Mouse (Mus musculus): ENCODE results near the gene Cenpm. TPM values are rescaled to one million over a fixed set of nuclear protein-coding genes. Genes with fewer than 3 reads are reported as not detected.

Cenpm gene
- polyA plus RNA-seq (2014; fragmentation: Illumina TruSeq; extraction: RNeasy Lipid Tissue Mini Kit (QIAGEN cat#74804)), result 2.6 TPM

GRCm38 (mm10) chr15:82244115-82244804 is at the start of gene Cenpm:
Gene Cenpm, minus strand, starts transcription at chr15:82244748.

GRCm38 (mm10) chr15:82274593-82274926 is 30.0 kb upstream of the Cenpm start, which contains the start of gene Sept3:
Gene Sept3, plus strand, starts transcription at chr15:82274893.

GRCm38 (mm10) chr15:82252097-82252496 is 7.5 kb upstream of the Cenpm start, which contains the start of gene 1500009C09Rik:
Gene 1500009C09Rik, plus strand, starts transcription at chr15:82252397.

GRCm38 (mm10) chr15:82223657-82224601 is 20.6 kb downstream of the Cenpm start, which contains the start of gene Tnfrsf13c:
Gene Tnfrsf13c, minus strand, starts transcription at chr15:82224369.

GRCm38 (mm10) chr15:82212752-82213063 is 31.8 kb downstream of the Cenpm start, which contains the start of gene Shisa8:
Gene Shisa8, minus strand, starts transcription at chr15:82212815.

Other genes starting within 250 kb of the Cenpm start
- gene Desi1, start 210.9 kb downstream of the Cenpm start, polyA plus RNA-seq (2014; fragmentation: Illumina TruSeq; extraction: RNeasy Lipid Tissue Mini Kit (QIAGEN cat#74804)), result 10.5 TPM
- gene Snu13, start 197.2 kb downstream of the Cenpm start, polyA plus RNA-seq (2014; fragmentation: Illumina TruSeq; extraction: RNeasy Lipid Tissue Mini Kit (QIAGEN cat#74804)), result 600 TPM
- gene 4930407I10Rik, start 185.6 kb downstream of the Cenpm start, polyA plus RNA-seq (2014; fragmentation: Illumina TruSeq; extraction: RNeasy Lipid Tissue Mini Kit (QIAGEN cat#74804)), result not detected
- not detected for gene Mei1, start 174.8 kb downstream of the Cenpm start, polyA plus RNA-seq (2014; fragmentation: Illumina TruSeq; extraction: RNeasy Lipid Tissue Mini Kit (QIAGEN cat#74804))
- 1.4 TPM for gene Ccdc134, start 116.8 kb downstream of the Cenpm start, polyA plus RNA-seq (2014; fragmentation: Illumina TruSeq; extraction: RNeasy Lipid Tissue Mini Kit (QIAGEN cat#74804))
- 9.6 TPM for gene Srebf2, start 97.6 kb downstream of the Cenpm start, polyA plus RNA-seq (2014; fragmentation: Illumina TruSeq; extraction: RNeasy Lipid Tissue Mini Kit (QIAGEN cat#74804))
- not detected for gene Shisa8, start 31.9 kb downstream of the Cenpm start, polyA plus RNA-seq (2014; fragmentation: Illumina TruSeq; extraction: RNeasy Lipid Tissue Mini Kit (QIAGEN cat#74804))
- gene Tnfrsf13c, start 20.4 kb downstream of the Cenpm start, polyA plus RNA-seq (2014; fragmentation: Illumina TruSeq; extraction: RNeasy Lipid Tissue Mini Kit (QIAGEN cat#74804)), result not detected
- gene 1500009C09Rik, start 7.6 kb upstream of the Cenpm start, polyA plus RNA-seq (2014; fragmentation: Illumina TruSeq; extraction: RNeasy Lipid Tissue Mini Kit (QIAGEN cat#74804)), result not detected
- 0.63 TPM for gene Sept3, start 30.1 kb upstream of the Cenpm start, polyA plus RNA-seq (2014; fragmentation: Illumina TruSeq; extraction: RNeasy Lipid Tissue Mini Kit (QIAGEN cat#74804))
- not detected for gene Wbp2nl, start 54.2 kb upstream of the Cenpm start, polyA plus RNA-seq (2014; fragmentation: Illumina TruSeq; extraction: RNeasy Lipid Tissue Mini Kit (QIAGEN cat#74804))
- 20.9 TPM for gene Naga, start 94.2 kb upstream of the Cenpm start, polyA plus RNA-seq (2014; fragmentation: Illumina TruSeq; extraction: RNeasy Lipid Tissue Mini Kit (QIAGEN cat#74804))
- 2.2 TPM for gene Pheta2, start 94.2 kb upstream of the Cenpm start, polyA plus RNA-seq (2014; fragmentation: Illumina TruSeq; extraction: RNeasy Lipid Tissue Mini Kit (QIAGEN cat#74804))
- 16.3 TPM for gene Smdt1, start 94.2 kb upstream of the Cenpm start, polyA plus RNA-seq (2014; fragmentation: Illumina TruSeq; extraction: RNeasy Lipid Tissue Mini Kit (QIAGEN cat#74804))
- gene Ndufa6, start 109.6 kb upstream of the Cenpm start, polyA plus RNA-seq (2014; fragmentation: Illumina TruSeq; extraction: RNeasy Lipid Tissue Mini Kit (QIAGEN cat#74804)), result 257 TPM
- 16.5 TPM for gene Cyp2d22, start 135.5 kb upstream of the Cenpm start, polyA plus RNA-seq (2014; fragmentation: Illumina TruSeq; extraction: RNeasy Lipid Tissue Mini Kit (QIAGEN cat#74804))
- gene Cyp2d11, start 149.3 kb upstream of the Cenpm start, polyA plus RNA-seq (2014; fragmentation: Illumina TruSeq; extraction: RNeasy Lipid Tissue Mini Kit (QIAGEN cat#74804)), result not detected
- not detected for gene Cyp2d10, start 162.4 kb upstream of the Cenpm start, polyA plus RNA-seq (2014; fragmentation: Illumina TruSeq; extraction: RNeasy Lipid Tissue Mini Kit (QIAGEN cat#74804))
- not detected for gene Cyp2d9, start 188.7 kb upstream of the Cenpm start, polyA plus RNA-seq (2014; fragmentation: Illumina TruSeq; extraction: RNeasy Lipid Tissue Mini Kit (QIAGEN cat#74804))

Measured in ovary, adult 10 weeks (tissue).